In genomic region chr2:38460825-38461540, GRCm38 (mm10) we compare ENCODE assay signal across 8 mouse cellular contexts. TPM values are rescaled to one million over a fixed set of nuclear protein-coding genes. Genes with fewer than 3 reads are reported as not detected.
DNase-seq lines count a peak whose midpoint lies in the region; ATAC-seq and TF ChIP-seq lines count a peak whose summit lies in the region.

No protein-coding gene starts in this region.

- no peak overlapping the region for H3K4me2 ChIP-seq in liver, embryonic 11.5 days

- H3K9ac ChIP-seq in liver, embryonic 11.5 days (ENCODE audit: low read depth, low read length): no peak overlapping the region

- no peak overlapping the region for H3K4me3 ChIP-seq in liver, embryonic 11.5 days (ENCODE audit: low read depth, low read length)
- no peak overlapping the region for H3K4me3 ChIP-seq in layer of hippocampus, adult 2 months

- H3K9me3 ChIP-seq in liver, embryonic 11.5 days (ENCODE audit: control insufficient read depth, low read length): no peaks in the 10 kb centered on the region

- peak; percentile 45 for DNase-seq in liver
- no peak for DNase-seq in liver, embryonic 11.5 days (ENCODE audit: low spot score)
- DNase-seq in layer of hippocampus, adult 2 months (ENCODE audit: low spot score in 2 of 2): peak; percentile 76 to 78
- DNase-seq in lung, postnatal 25 days (ENCODE audit: low spot score): peak; percentile 45
- DNase-seq in adrenal gland, postnatal 4 days (ENCODE audit: low spot score in 2 of 2): no peak
- DNase-seq in embryo, embryonic 10.5 days (ENCODE audit: low spot score): no peak

- H3K27me3 ChIP-seq in liver, embryonic 11.5 days (replicated peaks; ENCODE audit: control insufficient read depth, insufficient read depth, low read length): no peaks in the 10 kb centered on the region

- no peak overlapping the region for H3K27ac ChIP-seq in liver, embryonic 11.5 days (ENCODE audit: low read depth, low read length)
- H3K27ac ChIP-seq in layer of hippocampus, adult 2 months: no peak overlapping the region

- TF ChIP-seq CTCF in layer of hippocampus, adult 2 months (conservative IDR thresholded peaks at IDR 0.05): no peak

- 58% methylated on average over 6 of the region's 6 CpGs for WGBS in liver, embryonic 11.5 days

- no peaks in the 10 kb centered on the region for H3K4me1 ChIP-seq in liver, embryonic 11.5 days (replicated peaks; ENCODE audit: control insufficient read depth, insufficient read depth, low read length)

- H3K36me3 ChIP-seq in liver, embryonic 11.5 days (ENCODE audit: control insufficient read depth, insufficient read depth, low read length): no peaks in the 10 kb centered on the region

- no peak for ATAC-seq in liver, embryonic 11.5 days (replicated peaks; ENCODE audit: low FRiP score)
- peak; percentile 49 for ATAC-seq in common myeloid progenitor, adult 5-6 weeks (replicated peaks; ENCODE audit: low read depth, poor library complexity, severe bottlenecking)
- no peak for ATAC-seq in megakaryocyte, adult 5-6 weeks (ENCODE audit: poor library complexity, severe bottlenecking)

RNA-seq across cellular contexts. Expression of gene Nek6, which starts 50.5 kb away (rescaled TPM):
- 64.9 and 66.2 TPM in 2 replicates for polyA plus RNA-seq in liver, embryonic 11.5 days (2014; fragmentation: Nextera tagmentation; extraction: Ambion mirVana)
- total RNA-seq in common myeloid progenitor, adult 5-6 weeks (2017): 5.4 and 7.2 TPM in 2 replicates
- total RNA-seq in layer of hippocampus, adult 2 months (2021): 10 to 100 TPM; 41.6 to 44.8 TPM
- 4.1 and 6.9 TPM in 2 replicates for total RNA-seq in megakaryocyte, adult 5-6 weeks (2015)
- total RNA-seq in megakaryocyte, adult 5-6 weeks (2017): 1.9 and 3.4 TPM in 2 replicates
- 10 to 100 TPM; 26.2 to 29.8 TPM for total RNA-seq in adrenal gland, postnatal 4 days (2021)

Comparison
In these comparisons a context has a peak if more than half of its experiments do, and no peak if none do; other contexts are left out.
1. DNase-seq: peak in liver (single experiment), layer of hippocampus, adult 2 months (2 of 2) and lung, postnatal 25 days (single experiment); none in liver, embryonic 11.5 days (single experiment), adrenal gland, postnatal 4 days (0 of 2) and embryo, embryonic 10.5 days (single experiment).